Mouse (Mus musculus) spleen, adult 2 months (tissue): Measurements from ENCODE around the gene Haus3.

ENCODE experiments used
- CTCF ChIP-seq: fragments of 200-500 bp; IDR thresholded peaks from 2 replicates; pipeline ENCODE4 v1.5.1; 2011; ENCODE audit warnings: mild to moderate bottlenecking, inconsistent platforms; ENCODE audit not compliant: insufficient read depth, insufficient read length, insufficient replicate concordance; ENCODE audit errors: extremely low read depth
- POLR2A ChIP-seq: fragments of 200-500 bp; IDR thresholded peaks from 2 replicates; pipeline ENCODE4 v1.6.1; 2011; ENCODE audit warnings: low read depth, low read length, inconsistent platforms

GRCm38 (mm10) chr5:34124131-34124530 lies 45.2 kb downstream of the Haus3 start:
- TF ChIP-seq CTCF (no peak), POLR2A (no peak)
